In genomic region chr7:68062849-68063208, GRCm38 (mm10) we compare ENCODE assay signal across 14 mouse cellular contexts.
DNase-seq lines count a peak whose midpoint lies in the region; ATAC-seq and TF ChIP-seq lines count a peak whose summit lies in the region.
"Had no signal": no experiment of that assay in that cellular context is flagged by ENCODE, and none has a peak within 500 bp of the region (broad histone marks: within the 10 kb centered on the region; RNA-seq: fewer than 3 reads in every experiment).

No protein-coding gene starts in this region.

- no peaks in the 10 kb centered on the region for H3K36me3 ChIP-seq in forebrain, embryonic 10.5 days (replicated peaks)
- H3K36me3 ChIP-seq in forebrain, embryonic 15.5 days: no peaks in the 10 kb centered on the region
- H3K36me3 ChIP-seq in midbrain, embryonic 10.5 days: 0 out of 2 replicates have a peak, but pooled peaks cover 2% of the 10 kb centered on the region
- no peaks in the 10 kb centered on the region for H3K36me3 ChIP-seq in midbrain, postnatal 0 days (ENCODE audit: insufficient read depth, low read length)
- H3K36me3 ChIP-seq in limb, embryonic 10.5 days: peaks cover 15% of the 10 kb centered on the region

- no peaks in the 10 kb centered on the region for H3K9me3 ChIP-seq in forebrain, embryonic 10.5 days
- H3K9me3 ChIP-seq in forebrain, embryonic 15.5 days: no peaks in the 10 kb centered on the region
- H3K9me3 ChIP-seq in midbrain, embryonic 10.5 days (replicated peaks): no peaks in the 10 kb centered on the region
- H3K9me3 ChIP-seq in midbrain, postnatal 0 days (ENCODE audit: low read length): no peaks in the 10 kb centered on the region
- H3K9me3 ChIP-seq in limb, embryonic 10.5 days (replicated peaks): no peaks in the 10 kb centered on the region
- H3K9me3 ChIP-seq: forebrain, embryonic 13.5 days had no signal

- H3K4me3 ChIP-seq in forebrain, embryonic 10.5 days: no peak overlapping the region
- H3K4me3 ChIP-seq in forebrain, embryonic 15.5 days: no peak overlapping the region
- no peak overlapping the region for H3K4me3 ChIP-seq in midbrain, embryonic 10.5 days
- H3K4me3 ChIP-seq in midbrain, postnatal 0 days (ENCODE audit: low read depth, low read length): no peak overlapping the region
- H3K4me3 ChIP-seq in limb, embryonic 10.5 days: no peak overlapping the region
- H3K4me3 ChIP-seq: forebrain, embryonic 13.5 days had no signal

- no peak overlapping the region for H3K9ac ChIP-seq in forebrain, embryonic 15.5 days (replicated peaks)
- no peak overlapping the region for H3K9ac ChIP-seq in midbrain, postnatal 0 days (replicated peaks; ENCODE audit: low read length, poor library complexity, severe bottlenecking)
- H3K9ac ChIP-seq: forebrain, embryonic 13.5 days had no signal

- no peak; the same call in 1 of the 2 replicates for ATAC-seq in forebrain, embryonic 15.5 days (replicated peaks)
- ATAC-seq in midbrain, postnatal 0 days (ENCODE audit: low FRiP score): no peak
- ATAC-seq: forebrain, embryonic 13.5 days had no signal

- TF ChIP-seq CTCF in midbrain, postnatal 0 days (IDR thresholded peaks at IDR 0.05): no peak

- peaks cover 43% of the 10 kb centered on the region for H3K4me1 ChIP-seq in forebrain, embryonic 10.5 days
- peaks cover 38% of the 10 kb centered on the region for H3K4me1 ChIP-seq in forebrain, embryonic 15.5 days
- peaks cover 37% of the 10 kb centered on the region for H3K4me1 ChIP-seq in midbrain, embryonic 10.5 days
- peaks cover 5% of the 10 kb centered on the region; the same call in 1 of the 2 replicates for H3K4me1 ChIP-seq in midbrain, postnatal 0 days (ENCODE audit: insufficient read depth, low read length)
- peaks cover 31% of the 10 kb centered on the region for H3K4me1 ChIP-seq in limb, embryonic 10.5 days

- peak overlapping the region; percentile 60 for H3K27ac ChIP-seq in forebrain, embryonic 10.5 days
- no peak overlapping the region for H3K27ac ChIP-seq in forebrain, embryonic 15.5 days (replicated peaks)
- 0 out of 2 replicates have a peak overlapping the region, but pooled peaks have one; percentile 52 for H3K27ac ChIP-seq in midbrain, embryonic 10.5 days (replicated peaks)
- no peak overlapping the region for H3K27ac ChIP-seq in midbrain, postnatal 0 days (ENCODE audit: low read depth, low read length)
- H3K27ac ChIP-seq in limb, embryonic 10.5 days: peak overlapping the region; percentile 67; the same call in 1 of the 2 replicates
- H3K27ac ChIP-seq: forebrain, embryonic 13.5 days had no signal

- no peak for DNase-seq in forebrain, embryonic 10.5 days (ENCODE audit: extremely low spot score, low spot score)
- no peak for DNase-seq in midbrain, embryonic 10.5 days (ENCODE audit: low spot score)
- DNase-seq in midbrain, postnatal 0 days (ENCODE audit: low spot score): no peak
- DNase-seq in limb, embryonic 10.5 days (ENCODE audit: low spot score): no peak
- DNase-seq in thymus, postnatal 10 days (ENCODE audit: low spot score in 2 of 2): peak; percentile 12 to 18
- DNase-seq in left cerebral cortex, postnatal 25 days (ENCODE audit: low spot score in 2 of 2): no peak
- DNase-seq in MN1 (ENCODE audit: low spot score): no peak
- DNase-seq: cerebellum, adult 9-10 months; heart, postnatal 14 days; kidney, postnatal 10 days; right cerebral cortex, postnatal 14 days had no signal

- no peak overlapping the region for H3K4me2 ChIP-seq in forebrain, embryonic 15.5 days (replicated peaks)
- H3K4me2 ChIP-seq in midbrain, postnatal 0 days (ENCODE audit: low read depth, low read length, poor library complexity, severe bottlenecking): no peak overlapping the region
- H3K4me2 ChIP-seq: forebrain, embryonic 13.5 days had no signal

- no peaks in the 10 kb centered on the region for H3K27me3 ChIP-seq in forebrain, embryonic 10.5 days (ENCODE audit: poor library complexity, severe bottlenecking)
- no peaks in the 10 kb centered on the region for H3K27me3 ChIP-seq in forebrain, embryonic 15.5 days
- no peaks in the 10 kb centered on the region for H3K27me3 ChIP-seq in midbrain, embryonic 10.5 days (ENCODE audit: low read depth, poor library complexity, severe bottlenecking)
- H3K27me3 ChIP-seq in midbrain, postnatal 0 days (ENCODE audit: insufficient read depth, low read length): no peaks in the 10 kb centered on the region
- no peaks in the 10 kb centered on the region for H3K27me3 ChIP-seq in limb, embryonic 10.5 days (ENCODE audit: low read depth, poor library complexity, severe bottlenecking)
- H3K27me3 ChIP-seq: forebrain, embryonic 13.5 days; Patski had no signal

- WGBS in forebrain, embryonic 10.5 days: 60% methylated on average over 5 of the region's 5 CpGs
- 7% methylated on average over 5 of the region's 5 CpGs for WGBS in forebrain, embryonic 15.5 days
- 43% methylated on average over 5 of the region's 5 CpGs for WGBS in midbrain, embryonic 10.5 days
- 41% methylated on average over 5 of the region's 5 CpGs for WGBS in midbrain, postnatal 0 days
- 67% methylated on average over 5 of the region's 5 CpGs for WGBS in limb, embryonic 10.5 days

- intact Hi-C loops in left cerebral cortex, postnatal 25 days (cut with DNase I): no loop called here

Comparison
In these comparisons a context has a peak if more than half of its experiments do, and no peak if none do; other contexts are left out.
1. H3K27ac ChIP-seq: peak in forebrain, embryonic 10.5 days (single experiment), midbrain, embryonic 10.5 days (single experiment) and limb, embryonic 10.5 days (single experiment); none in forebrain, embryonic 15.5 days (single experiment) and midbrain, postnatal 0 days (single experiment).
2. DNase-seq: peak in thymus, postnatal 10 days (2 of 2); none in forebrain, embryonic 10.5 days (single experiment), midbrain, embryonic 10.5 days (single experiment), midbrain, postnatal 0 days (single experiment), limb, embryonic 10.5 days (single experiment), left cerebral cortex, postnatal 25 days (0 of 2) and MN1 (single experiment).